Mouse (Mus musculus): Measurements from ENCODE around the gene Ccnd3.

DNA sequence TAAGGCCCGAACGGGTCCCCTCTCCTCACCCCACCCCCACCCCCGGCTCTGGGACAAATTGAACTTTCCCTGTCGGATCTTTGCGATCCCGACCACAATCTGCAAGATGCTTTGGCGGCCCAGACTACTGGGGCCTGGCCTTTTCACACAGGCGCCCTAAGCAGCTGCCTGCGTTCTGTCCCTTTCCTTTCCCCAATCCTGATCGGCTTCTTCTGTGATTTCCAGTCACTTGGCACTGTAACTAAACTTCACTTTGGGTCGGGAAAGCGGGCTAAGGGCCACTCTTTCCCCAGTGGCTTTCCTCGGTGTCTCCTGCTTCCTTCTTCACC, 89.0 kb downstream of the Ccnd3 start:
- TF ChIP-seq CTCF (IDR thresholded peaks at IDR 0.05; ENCODE audit: low read depth) (no peak), EP300 (IDR thresholded peaks at IDR 0.05; ENCODE audit: low read depth) (no peak)
